Mouse (Mus musculus) heart, embryonic 10.5 days (tissue): ENCODE results near the gene Cap2. TPM values are rescaled to one million over a fixed set of nuclear protein-coding genes. Genes with fewer than 3 reads are reported as not detected.

Experiments
- DNase-seq: peaks from one replicate; pipeline ENCODE4 v3.0.0-alpha.2; 2017; ENCODE audit warnings: low spot score
- H3K27ac ChIP-seq: fragments of 300-500 bp; sonication (generic); 2 replicates; pipeline ENCODE4 v1.5.1; 2016; ENCODE audit warnings: mild to moderate bottlenecking
- H3K27me3 ChIP-seq: fragments of 300-500 bp; sonication (generic); 2 replicates; pipeline ENCODE4 v1.6.1; 2016; ENCODE audit warnings: mild to moderate bottlenecking; ENCODE audit not compliant: poor library complexity, insufficient read depth, severe bottlenecking
- H3K36me3 ChIP-seq: fragments of 300-500 bp; sonication (generic); 2 replicates; pipeline ENCODE4 v1.6.1; 2016; ENCODE audit warnings: mild to moderate bottlenecking, moderate library complexity
- H3K4me1 ChIP-seq: fragments of 300-500 bp; sonication (generic); 2 replicates; pipeline ENCODE4 v1.6.1; 2016; ENCODE audit warnings: mild to moderate bottlenecking
- H3K4me3 ChIP-seq: fragments of 300-500 bp; sonication (generic); 2 replicates; pipeline ENCODE4 v1.5.1; 2016; ENCODE audit warnings: mild to moderate bottlenecking, moderate library complexity
- H3K9me3 ChIP-seq: fragments of 300-500 bp; sonication (generic); 2 replicates; pipeline ENCODE4 v1.6.1; 2016; ENCODE audit warnings: mild to moderate bottlenecking, moderate library complexity
- WGBS: fragments of 180-500 bp; shearing (Covaris S2); methylation state at CpG from one replicate; pipeline ENCODE4 v1.1.7; 2016; 5-methylcytosine and 5-hydroxymethylcytosine counted together
- polyA plus RNA-seq: library from polyadenylated mRNA; unstranded; fragments of >200 nt; fragmentation: Nextera tagmentation; extraction: Ambion mirVana; gene quantifications from 2 replicates; pipeline ENCODE4 v1.2.1, GENCODE M21; 2016

Gene Cap2
- polyA plus RNA-seq, 1 experiment from 2014 or later: 101 TPM

GRCm38 (mm10) chr13:46699372-46699771, 197.7 kb downstream of the Cap2 start:
- DNase-seq: no peak
- whole genome bisulfite sequencing: 98% methylated on average over 1 of the region's 1 CpGs
- no peaks in the 10 kb centered on the region for H3K27me3 ChIP-seq
- H3K4me3 ChIP-seq: no peak overlapping the region
- H3K9me3 ChIP-seq: no peaks in the 10 kb centered on the region
- no peaks in the 10 kb centered on the region for H3K4me1 ChIP-seq
- H3K27ac ChIP-seq: no peak overlapping the region
- H3K36me3 ChIP-seq: peaks cover 67% of the 10 kb centered on the region

Other genes with a start within 250 kb of the Cap2 start
- gene Stmnd1, start 228.1 kb upstream of the Cap2 start, polyA plus RNA-seq: 0.25 and 0.44 TPM in 2 replicates
- gene Rbm24, start 83.4 kb upstream of the Cap2 start, polyA plus RNA-seq: 22.9 and 36.8 TPM in 2 replicates
- gene Fam8a1, start 167.7 kb downstream of the Cap2 start, polyA plus RNA-seq: 8.3 and 11.6 TPM in 2 replicates
- 20.0 and 31.0 TPM in 2 replicates for gene Nup153, start 226.1 kb downstream of the Cap2 start, polyA plus RNA-seq